Mouse (Mus musculus) naive thymus-derived CD4-positive, alpha-beta T cell, adult 2 months (primary cell): ENCODE results near the gene Neurl1b.

ENCODE experiments used
- DNase-seq: peaks from one replicate; pipeline ENCODE4 v3.0.0-alpha.2; 2011; ENCODE audit warnings: low read depth

The Neurl1b gene

GRCm38 (mm10) chr17:26397339-26397738 lies 17.3 kb upstream of the Neurl1b start:
- no peak for DNase-seq

- no peak for DNase-seq
Measured at GRCm38 (mm10) chr17:26405340-26406100, 9.1 kb upstream of the Neurl1b start.

GRCm38 (mm10) chr17:26412967-26413366 lies 1.7 kb upstream of the Neurl1b start:
- DNase-seq, result no peak

- DNase-seq, result peak; percentile 13
Measured at GRCm38 (mm10) chr17:26414184-26414522, 476 bp upstream of the Neurl1b start.

- peak; percentile 36 for DNase-seq
Measured at GRCm38 (mm10) chr17:26415355-26415865, 781 bp downstream of the Neurl1b start.

- no peak for DNase-seq
Measured at GRCm38 (mm10) chr17:26416141-26416540, 1.5 kb downstream of the Neurl1b start.

GRCm38 (mm10) chr17:26417770-26418421 lies 3.3 kb downstream of the Neurl1b start:
- DNase-seq, result no peak

- DNase-seq, result no peak
Measured at GRCm38 (mm10) chr17:26420491-26421247, 6.0 kb downstream of the Neurl1b start.

- DNase-seq, result peak; percentile 53
Measured at GRCm38 (mm10) chr17:26421561-26421960, 6.9 kb downstream of the Neurl1b start.

- DNase-seq, result no peak
Measured at GRCm38 (mm10) chr17:26422390-26422789, 7.8 kb downstream of the Neurl1b start.

- DNase-seq, result no peak
Measured at GRCm38 (mm10) chr17:26423967-26424641, 9.5 kb downstream of the Neurl1b start.

GRCm38 (mm10) chr17:26424973-26425735 lies 10.5 kb downstream of the Neurl1b start:
- DNase-seq, result no peak

GRCm38 (mm10) chr17:26433295-26433694 lies 18.7 kb downstream of the Neurl1b start:
- no peak for DNase-seq

GRCm38 (mm10) chr17:26437089-26437815 lies 22.6 kb downstream of the Neurl1b start:
- DNase-seq, result no peak

- DNase-seq, result no peak
Measured at GRCm38 (mm10) chr17:26439001-26439400, 24.4 kb downstream of the Neurl1b start.

GRCm38 (mm10) chr17:26441024-26441423 lies 26.4 kb downstream of the Neurl1b start:
- DNase-seq, result no peak

- DNase-seq, result no peak
Measured at GRCm38 (mm10) chr17:26442197-26442596, 27.6 kb downstream of the Neurl1b start.

- DNase-seq, result no peak
Measured at GRCm38 (mm10) chr17:26443865-26444264, 29.2 kb downstream of the Neurl1b start.

GRCm38 (mm10) chr17:26449472-26449871 lies 34.8 kb downstream of the Neurl1b start:
- DNase-seq, result no peak

- peak; percentile 65 for DNase-seq
Measured at GRCm38 (mm10) chr17:26451651-26452295, 37.1 kb downstream of the Neurl1b start.
